Mouse (Mus musculus): ENCODE measurements at regions not wholly inside any gene's neighbourhood (a gene's known extent, or its start where the extent isn't known, plus 50 kb on each side); places are given as distances from the start of the nearest gene placed in this dataset.

DNA sequence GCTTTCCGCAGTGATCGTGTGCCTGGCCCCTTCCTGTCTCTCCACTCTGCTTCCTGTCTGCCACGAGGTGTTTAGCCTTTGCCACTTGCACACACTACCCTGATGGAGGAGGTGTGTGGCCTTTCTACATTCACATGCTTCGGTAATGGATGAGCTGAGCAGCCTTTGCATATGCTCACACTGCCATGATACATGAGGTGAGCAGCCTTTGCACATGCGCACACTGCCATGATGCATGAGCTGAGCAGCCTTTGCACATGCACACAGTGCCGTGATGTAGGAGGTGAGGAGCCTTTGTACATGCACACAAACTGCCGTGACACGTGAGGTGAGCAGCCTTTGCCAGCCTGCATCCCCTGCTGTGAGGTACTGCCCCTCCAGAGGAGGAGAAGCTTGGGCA is 58.3 kb downstream of the Erv3 start:
- H3K36me3 ChIP-seq (ENCODE audit: control insufficient read depth, insufficient read depth, low read length) = no peaks in the 10 kb centered on the region
- WGBS = 78% methylated on average over 8 of the region's 8 CpGs
- no peaks in the 10 kb centered on the region for H3K27me3 ChIP-seq (ENCODE audit: control insufficient read depth, insufficient read depth, low read length)
- H3K4me1 ChIP-seq (ENCODE audit: control insufficient read depth, insufficient read depth, low read length) = no peaks in the 10 kb centered on the region
- ATAC-seq (ENCODE audit: low FRiP score, low TSS enrichment) = no peak
- no peaks in the 10 kb centered on the region for H3K9me3 ChIP-seq (ENCODE audit: control insufficient read depth, low read length)
- no peak for DNase-seq
- H3K4me3 ChIP-seq (replicated peaks; ENCODE audit: low read depth, low read length) = no peak overlapping the region
- H3K4me2 ChIP-seq (ENCODE audit: low read length) = no peak overlapping the region
- H3K27ac ChIP-seq (replicated peaks; ENCODE audit: low read depth, low read length) = no peak overlapping the region
- H3K9ac ChIP-seq (replicated peaks; ENCODE audit: low read length) = no peak overlapping the region

DNA sequence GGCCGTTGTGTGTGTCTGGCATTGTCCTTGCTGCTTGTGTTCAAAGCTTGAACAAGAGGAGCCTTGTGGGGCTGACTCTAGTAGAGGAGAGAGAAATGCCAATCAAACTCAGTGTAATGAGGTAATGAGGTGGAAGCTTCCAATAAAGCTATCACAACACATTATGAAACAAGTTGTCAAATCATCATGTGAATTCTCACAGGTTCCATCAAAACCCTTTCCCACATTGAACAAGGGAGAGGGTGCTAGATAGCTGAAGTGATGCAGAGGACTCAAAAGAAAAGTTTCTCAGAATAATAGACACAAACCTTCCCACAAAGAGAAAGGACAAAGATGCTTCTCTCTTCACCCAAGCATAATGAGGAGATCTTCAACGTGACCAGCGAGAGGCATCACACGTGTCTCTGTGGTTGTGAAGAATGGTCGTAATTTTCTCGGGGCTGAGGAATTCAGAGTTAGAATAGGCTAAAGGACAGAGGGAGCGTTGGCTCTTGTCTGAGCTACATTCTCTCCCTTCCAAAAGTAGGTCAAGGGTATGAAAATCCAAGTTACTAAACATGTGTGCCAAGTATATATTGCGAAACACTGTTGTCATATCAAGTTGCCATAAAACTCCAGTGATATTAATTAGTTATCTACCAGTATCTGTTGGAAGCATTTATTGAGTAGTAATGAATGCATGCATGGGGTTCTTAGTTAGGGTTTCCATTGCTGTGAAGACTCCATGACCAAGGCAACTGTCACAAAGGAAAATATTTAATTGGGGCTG is 59.2 kb downstream of the Erv3 start:
- Histone ChIP-seq H3K4me1 (ENCODE audit: control insufficient read depth, insufficient read depth, low read length) (no peaks in the 10 kb centered on the region), H3K4me2 (ENCODE audit: low read length) (no peak overlapping the region), H3K27me3 (ENCODE audit: control insufficient read depth, insufficient read depth, low read length) (no peaks in the 10 kb centered on the region), H3K36me3 (ENCODE audit: control insufficient read depth, insufficient read depth, low read length) (no peaks in the 10 kb centered on the region), H3K9me3 (ENCODE audit: control insufficient read depth, low read length) (no peaks in the 10 kb centered on the region), H3K4me3 (replicated peaks; ENCODE audit: low read depth, low read length) (no peak overlapping the region), H3K9ac (replicated peaks; ENCODE audit: low read length) (no peak overlapping the region), H3K27ac (replicated peaks; ENCODE audit: low read depth, low read length) (no peak overlapping the region)
- ATAC-seq (ENCODE audit: low FRiP score, low TSS enrichment) (no peak), DNase-seq (no peak)
- WGBS = 86% methylated on average over 8 of the region's 8 CpGs

DNA sequence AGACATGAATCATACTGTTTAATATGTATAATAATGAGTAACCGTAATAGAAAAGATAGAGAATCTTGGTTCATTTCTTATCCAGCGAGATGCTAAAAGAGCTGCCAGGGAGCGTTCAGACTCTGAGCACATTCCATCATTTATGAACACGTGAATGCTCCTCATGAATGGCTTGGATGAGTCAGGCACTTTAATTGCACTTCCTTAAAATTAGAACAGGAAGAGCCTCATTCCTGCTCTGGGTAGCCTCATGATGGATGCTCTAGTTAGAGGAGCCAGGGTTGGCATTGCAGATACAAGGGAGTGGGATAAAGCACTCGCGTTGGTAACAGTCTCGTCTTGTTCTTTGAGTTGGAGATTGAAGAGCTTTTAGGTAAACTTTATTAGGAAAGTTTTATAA is 60.1 kb downstream of the Erv3 start:
- DNase-seq (no peak), ATAC-seq (ENCODE audit: low FRiP score, low TSS enrichment) (no peak)
- Histone ChIP-seq H3K4me3 (replicated peaks; ENCODE audit: low read depth, low read length) (no peak overlapping the region), H3K27ac (replicated peaks; ENCODE audit: low read depth, low read length) (no peak overlapping the region), H3K9ac (replicated peaks; ENCODE audit: low read length) (no peak overlapping the region), H3K4me1 (ENCODE audit: control insufficient read depth, insufficient read depth, low read length) (no peaks in the 10 kb centered on the region), H3K36me3 (ENCODE audit: control insufficient read depth, insufficient read depth, low read length) (no peaks in the 10 kb centered on the region), H3K27me3 (ENCODE audit: control insufficient read depth, insufficient read depth, low read length) (no peaks in the 10 kb centered on the region), H3K9me3 (ENCODE audit: control insufficient read depth, low read length) (no peaks in the 10 kb centered on the region), H3K4me2 (ENCODE audit: low read length) (no peak overlapping the region)
- WGBS = 90% methylated on average over 7 of the region's 7 CpGs

DNA sequence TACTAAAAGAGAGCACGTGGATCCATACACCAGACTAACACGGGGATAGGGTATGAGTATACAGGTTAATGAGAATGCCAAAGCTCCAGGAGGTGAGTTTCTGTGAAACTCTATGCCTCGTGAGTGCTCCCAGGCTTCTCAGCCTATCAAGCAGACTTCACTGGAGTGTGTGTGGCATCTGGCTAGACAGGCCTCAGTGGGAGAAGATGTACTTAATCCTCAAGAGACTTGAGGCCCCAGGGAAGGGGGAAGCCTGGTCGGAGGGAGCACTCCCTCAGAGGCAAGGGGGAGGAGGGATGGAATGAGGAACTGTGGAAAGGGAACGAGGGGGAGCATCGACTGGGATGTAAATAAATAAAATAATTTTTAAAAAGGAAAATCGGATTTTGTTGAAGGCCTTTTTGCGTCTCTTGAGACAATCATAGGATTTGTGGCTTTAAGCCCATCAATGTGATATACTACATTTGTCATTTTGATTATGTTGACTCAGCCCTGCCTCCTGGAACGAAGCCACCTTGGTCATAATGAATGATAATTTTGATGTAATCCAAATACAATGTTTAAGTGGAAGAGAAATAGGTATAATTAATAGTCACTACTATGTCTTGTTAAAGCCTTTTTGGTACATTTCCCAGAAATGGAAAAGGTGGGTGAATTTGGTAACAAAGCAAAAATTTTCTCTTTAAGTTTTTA is 62.4 kb downstream of the Erv3 start:
- DNase-seq = no peak

DNA sequence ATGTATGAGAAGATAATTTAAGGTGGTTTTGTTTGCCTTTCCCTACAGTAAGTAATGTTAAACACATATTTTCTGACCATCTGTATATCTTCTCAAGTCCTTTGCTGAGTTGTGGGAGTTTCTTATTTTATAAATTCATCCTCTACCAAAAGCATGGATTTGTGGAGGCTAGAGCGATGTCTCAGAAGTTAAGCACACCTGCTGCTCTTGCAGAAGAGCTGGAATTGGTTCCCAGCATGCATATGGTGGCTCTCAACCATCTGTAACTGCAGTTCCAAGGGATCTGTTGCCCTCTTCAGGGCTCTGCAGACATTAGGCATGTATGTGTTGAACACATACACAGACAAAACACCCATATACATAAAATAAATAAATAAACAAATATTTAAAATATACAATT is 84.2 kb downstream of the Erv3 start:
- no peaks in the 10 kb centered on the region for H3K4me1 ChIP-seq (ENCODE audit: control insufficient read depth, insufficient read depth, low read length)
- WGBS = 82% methylated on average over 1 of the region's 1 CpGs
- H3K36me3 ChIP-seq (ENCODE audit: control insufficient read depth, insufficient read depth, low read length) = no peaks in the 10 kb centered on the region
- no peak overlapping the region for H3K4me2 ChIP-seq (ENCODE audit: low read length)
- ATAC-seq (ENCODE audit: low FRiP score, low TSS enrichment) (no peak), DNase-seq (no peak)
- H3K27ac ChIP-seq (replicated peaks; ENCODE audit: low read depth, low read length) = no peak overlapping the region
- no peaks in the 10 kb centered on the region for H3K9me3 ChIP-seq (ENCODE audit: control insufficient read depth, low read length)
- H3K9ac ChIP-seq (replicated peaks; ENCODE audit: low read length) = no peak overlapping the region
- H3K4me3 ChIP-seq (replicated peaks; ENCODE audit: low read depth, low read length) = no peak overlapping the region
- no peaks in the 10 kb centered on the region for H3K27me3 ChIP-seq (ENCODE audit: control insufficient read depth, insufficient read depth, low read length)

More for the DNA sequence above, 62.4 kb downstream of the Erv3 start:
- Histone ChIP-seq H3K4me1 (ENCODE audit: control insufficient read depth, insufficient read depth, low read length) (no peaks in the 10 kb centered on the region), H3K4me2 (ENCODE audit: low read length) (no peak overlapping the region), H3K27ac (replicated peaks; ENCODE audit: low read depth, low read length) (no peak overlapping the region), H3K4me3 (replicated peaks; ENCODE audit: low read depth, low read length) (no peak overlapping the region), H3K9me3 (ENCODE audit: control insufficient read depth, low read length) (no peaks in the 10 kb centered on the region), H3K36me3 (ENCODE audit: control insufficient read depth, insufficient read depth, low read length) (no peaks in the 10 kb centered on the region), H3K27me3 (ENCODE audit: control insufficient read depth, insufficient read depth, low read length) (no peaks in the 10 kb centered on the region), H3K9ac (replicated peaks; ENCODE audit: low read length) (no peak overlapping the region)
- ATAC-seq (ENCODE audit: low FRiP score, low TSS enrichment) = no peak
- 76% methylated on average over 9 of the region's 9 CpGs for WGBS

DNA sequence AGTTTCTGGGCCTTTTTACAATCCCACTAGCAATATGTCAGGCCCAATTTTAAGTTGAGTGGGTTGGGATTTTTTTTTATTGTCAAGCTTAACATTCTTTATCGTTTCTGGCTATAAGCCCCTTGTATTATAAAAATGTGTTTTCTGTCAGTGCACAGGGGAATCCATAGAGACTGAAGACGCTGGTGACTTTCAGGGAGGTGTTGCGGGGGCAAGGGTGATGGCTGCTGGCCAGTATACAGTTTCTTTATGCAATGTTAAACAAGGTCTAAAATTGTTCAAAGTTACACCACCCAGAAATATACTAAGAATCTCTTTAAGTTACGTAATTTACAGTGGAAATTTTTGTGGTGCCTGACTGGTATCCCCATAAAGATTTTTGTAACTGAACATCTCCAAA is 85.9 kb downstream of the Erv3 start:
- Histone ChIP-seq H3K36me3 (ENCODE audit: control insufficient read depth, insufficient read depth, low read length) (no peaks in the 10 kb centered on the region), H3K9me3 (ENCODE audit: control insufficient read depth, low read length) (no peaks in the 10 kb centered on the region), H3K27me3 (ENCODE audit: control insufficient read depth, insufficient read depth, low read length) (no peaks in the 10 kb centered on the region), H3K27ac (replicated peaks; ENCODE audit: low read depth, low read length) (no peak overlapping the region), H3K4me1 (ENCODE audit: control insufficient read depth, insufficient read depth, low read length) (no peaks in the 10 kb centered on the region), H3K4me3 (replicated peaks; ENCODE audit: low read depth, low read length) (no peak overlapping the region), H3K9ac (replicated peaks; ENCODE audit: low read length) (no peak overlapping the region), H3K4me2 (ENCODE audit: low read length) (no peak overlapping the region)
- 81% methylated on average over 4 of the region's 4 CpGs for whole genome bisulfite sequencing
- no peak for ATAC-seq (ENCODE audit: low FRiP score, low TSS enrichment)
- DNase-seq = no peak

DNA sequence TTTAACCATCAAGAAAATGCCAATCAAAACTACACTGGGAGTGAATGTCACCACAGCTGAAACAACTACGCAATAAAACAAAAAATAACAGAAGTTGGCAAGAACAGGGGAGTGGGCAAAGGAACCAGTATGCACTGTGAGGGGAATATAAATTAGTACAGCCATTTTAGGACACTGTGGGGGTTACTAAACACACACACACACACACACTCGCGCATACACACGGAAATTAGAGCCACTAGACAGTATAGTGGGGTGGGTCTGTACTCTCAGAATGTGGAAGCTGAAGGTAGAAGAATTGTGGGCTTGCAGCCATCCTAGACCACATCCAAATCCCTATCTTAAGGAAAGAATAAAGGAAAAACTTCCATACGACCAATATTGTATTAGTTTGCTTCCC is 87.4 kb downstream of the Erv3 start:
- no peak overlapping the region for H3K9ac ChIP-seq (replicated peaks; ENCODE audit: low read length)
- no peak overlapping the region for H3K27ac ChIP-seq (replicated peaks; ENCODE audit: low read depth, low read length)
- H3K9me3 ChIP-seq (ENCODE audit: control insufficient read depth, low read length) = no peaks in the 10 kb centered on the region
- H3K4me2 ChIP-seq (ENCODE audit: low read length) = no peak overlapping the region
- no peaks in the 10 kb centered on the region for H3K4me1 ChIP-seq (ENCODE audit: control insufficient read depth, insufficient read depth, low read length)
- H3K27me3 ChIP-seq (ENCODE audit: control insufficient read depth, insufficient read depth, low read length) = no peaks in the 10 kb centered on the region
- no peaks in the 10 kb centered on the region for H3K36me3 ChIP-seq (ENCODE audit: control insufficient read depth, insufficient read depth, low read length)
- 86% methylated on average over 5 of the region's 5 CpGs for WGBS
- no peak overlapping the region for H3K4me3 ChIP-seq (replicated peaks; ENCODE audit: low read depth, low read length)
- ATAC-seq (ENCODE audit: low FRiP score, low TSS enrichment) (no peak), DNase-seq (no peak)

DNA sequence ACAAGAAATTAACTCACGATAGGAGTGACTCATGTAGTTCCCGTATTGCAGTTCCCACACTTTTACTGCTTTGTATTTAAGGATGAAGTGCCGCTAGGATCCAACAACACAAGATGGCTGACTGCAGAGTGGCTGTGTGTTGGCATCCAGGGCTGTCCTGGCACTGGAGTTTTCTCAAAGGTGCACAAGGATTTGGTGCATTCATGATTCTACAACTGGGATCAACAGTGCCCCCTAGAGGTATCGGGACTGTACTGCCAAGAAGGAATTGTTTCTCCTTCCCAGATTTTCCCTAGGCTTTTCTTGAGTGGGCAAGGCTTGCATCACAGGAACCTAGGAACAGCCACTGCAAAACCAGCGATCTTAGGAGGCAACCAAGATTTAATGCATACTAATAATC is 88.7 kb downstream of the Erv3 start:
- ATAC-seq (ENCODE audit: low FRiP score, low TSS enrichment) = no peak
- no peaks in the 10 kb centered on the region for H3K36me3 ChIP-seq (ENCODE audit: control insufficient read depth, insufficient read depth, low read length)
- no peak overlapping the region for H3K27ac ChIP-seq (replicated peaks; ENCODE audit: low read depth, low read length)
- no peaks in the 10 kb centered on the region for H3K4me1 ChIP-seq (ENCODE audit: control insufficient read depth, insufficient read depth, low read length)
- no peak overlapping the region for H3K9ac ChIP-seq (replicated peaks; ENCODE audit: low read length)
- H3K27me3 ChIP-seq (ENCODE audit: control insufficient read depth, insufficient read depth, low read length) = no peaks in the 10 kb centered on the region
- WGBS = 61% methylated on average over 5 of the region's 5 CpGs
- peak; percentile 47 for DNase-seq
- no peaks in the 10 kb centered on the region for H3K9me3 ChIP-seq (ENCODE audit: control insufficient read depth, low read length)
- no peak overlapping the region for H3K4me2 ChIP-seq (ENCODE audit: low read length)
- H3K4me3 ChIP-seq (replicated peaks; ENCODE audit: low read depth, low read length) = no peak overlapping the region

DNA sequence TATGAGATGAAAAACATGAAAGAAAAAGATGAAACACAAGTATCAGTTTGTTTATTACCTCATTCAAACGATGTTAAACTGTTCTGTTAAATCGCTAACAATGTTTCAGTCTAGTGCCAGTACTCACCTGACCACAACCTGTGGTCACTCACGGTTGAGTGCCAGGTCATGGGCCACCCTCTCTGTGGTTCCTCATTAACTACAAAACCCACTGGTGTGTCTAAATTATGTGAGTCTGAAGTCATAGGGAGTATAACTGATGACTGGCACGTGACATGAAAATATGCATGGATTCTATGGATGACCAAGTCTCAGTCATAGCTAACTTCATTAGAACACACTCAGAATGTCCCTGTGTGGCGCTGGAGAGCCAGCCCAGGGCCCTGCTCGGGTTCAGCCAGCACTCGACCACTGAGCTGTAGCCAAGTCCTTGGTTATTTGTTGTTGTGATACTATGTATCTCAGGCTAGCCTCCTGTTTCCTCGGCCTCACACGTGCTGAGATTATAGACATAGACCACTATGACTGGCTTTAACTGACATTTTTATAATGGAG is 89.8 kb downstream of the Erv3 start:
- Histone ChIP-seq H3K9ac (replicated peaks; ENCODE audit: low read length) (no peak overlapping the region), H3K4me1 (ENCODE audit: control insufficient read depth, insufficient read depth, low read length) (no peaks in the 10 kb centered on the region), H3K36me3 (ENCODE audit: control insufficient read depth, insufficient read depth, low read length) (no peaks in the 10 kb centered on the region), H3K9me3 (ENCODE audit: control insufficient read depth, low read length) (no peaks in the 10 kb centered on the region), H3K27me3 (ENCODE audit: control insufficient read depth, insufficient read depth, low read length) (no peaks in the 10 kb centered on the region), H3K4me3 (replicated peaks; ENCODE audit: low read depth, low read length) (no peak overlapping the region), H3K4me2 (ENCODE audit: low read length) (no peak overlapping the region), H3K27ac (replicated peaks; ENCODE audit: low read depth, low read length) (no peak overlapping the region)
- WGBS = 86% methylated on average over 9 of the region's 9 CpGs
- no peak for ATAC-seq (ENCODE audit: low FRiP score, low TSS enrichment)
- no peak for DNase-seq
